Mouse (Mus musculus) brain, adult 2 months (tissue): ENCODE results near the gene Bmper.
A peak's percentile ranks its signal among the peaks of the same experiment; 100 is the strongest.

Experiments
- DNase-seq: peaks from one replicate; pipeline ENCODE4 v3.0.0; 2011; ENCODE audit warnings: low read depth, low spot score

Gene Bmper

DNA sequence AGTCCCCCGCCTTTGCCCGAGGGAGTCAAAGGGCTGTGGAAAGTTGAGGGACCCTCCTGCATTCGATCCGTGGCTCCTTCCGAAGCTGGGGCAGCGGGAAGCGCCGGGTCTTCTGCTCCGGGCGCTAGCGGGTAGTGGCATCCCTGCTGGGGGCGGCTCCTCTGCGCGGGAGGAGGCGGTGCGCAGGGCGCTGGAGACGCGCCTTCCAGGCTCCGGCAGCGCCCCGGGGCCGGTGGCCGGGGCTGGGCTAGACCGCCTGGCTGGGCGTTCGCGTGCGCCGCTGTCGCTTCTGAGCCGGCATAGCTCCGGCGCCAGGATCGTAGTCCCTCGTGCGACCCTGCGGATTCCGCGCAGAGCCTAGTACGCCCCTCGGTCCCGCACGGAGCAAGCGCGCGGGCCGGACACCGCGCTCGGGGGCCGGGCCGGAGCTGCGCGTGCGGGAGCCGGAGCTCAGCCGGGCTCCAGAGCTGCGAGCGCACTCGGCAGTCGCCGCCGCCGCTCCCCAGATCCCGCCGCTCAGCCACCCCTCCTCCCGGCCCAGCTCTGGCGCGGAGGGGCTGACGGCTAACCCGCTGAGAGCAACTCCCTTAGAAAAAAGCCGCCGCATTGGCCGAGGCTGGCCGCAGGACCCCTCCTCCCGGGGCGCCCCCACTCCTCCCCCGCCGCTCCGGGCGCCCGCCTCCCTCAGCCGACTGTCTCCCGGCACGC lies at the start of gene Bmper:
TSS of gene Bmper (plus strand) at position 236 of the 708 bp plus-strand sequence.
- DNase-seq = peak; percentile 71

DNA sequence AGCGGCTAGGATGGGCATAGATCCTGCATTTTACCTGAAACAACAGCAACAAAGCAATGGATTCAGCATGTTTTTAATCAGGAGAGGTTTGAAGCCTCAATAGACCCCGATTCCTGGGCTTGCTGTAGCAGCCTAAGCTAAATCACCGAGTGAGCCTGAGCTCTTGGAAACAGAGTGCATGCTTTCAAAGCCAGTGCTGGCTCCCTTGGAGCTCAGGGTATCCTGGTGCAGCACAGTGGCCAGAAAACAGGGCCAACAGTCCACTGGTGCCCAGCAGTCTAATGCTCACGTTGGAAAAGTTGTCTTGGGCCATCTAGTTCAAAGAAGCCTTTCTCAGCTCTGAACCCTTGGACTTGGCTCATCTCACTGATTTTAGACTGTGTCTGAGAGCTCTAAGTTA lies 45.4 kb upstream of the Bmper start:
- DNase-seq = no peak

DNA sequence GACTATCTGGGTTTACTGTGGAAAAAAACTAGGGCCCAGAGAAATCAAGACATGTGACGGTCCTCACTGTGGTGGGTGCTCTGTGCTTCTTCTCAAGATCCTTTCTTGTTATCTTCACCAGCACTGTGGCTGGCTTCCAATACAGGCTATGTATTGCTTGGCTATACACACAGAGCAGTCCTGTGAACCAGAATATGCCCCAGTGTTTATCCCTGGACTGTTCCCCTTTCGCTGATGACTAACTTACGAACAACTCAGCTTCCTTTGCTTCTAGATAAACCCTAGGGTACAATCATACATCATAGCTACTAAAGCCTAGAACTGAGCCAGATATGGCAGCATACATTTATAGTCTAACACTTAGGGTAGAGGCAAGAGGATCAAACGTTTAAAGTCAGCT lies 35.7 kb upstream of the Bmper start:
- no peak for DNase-seq

DNA sequence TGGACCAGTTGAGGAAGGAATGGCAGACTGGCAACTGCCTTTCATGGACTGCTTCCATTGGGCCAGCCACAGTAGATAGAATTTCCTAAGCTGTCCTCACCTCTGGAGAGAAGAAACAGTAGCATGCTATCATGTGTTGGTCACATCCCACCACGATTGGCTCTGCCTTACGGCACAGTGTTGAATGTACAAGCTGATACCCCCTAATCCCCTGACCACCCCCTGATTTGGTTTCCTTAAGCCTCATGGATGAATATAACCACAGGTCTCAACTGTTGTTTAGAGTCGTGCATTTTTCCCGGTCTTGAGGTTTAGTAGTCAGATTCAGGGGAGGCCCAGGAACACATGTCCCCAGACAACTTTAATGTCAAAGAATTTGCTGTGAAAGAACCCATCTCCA lies 34.7 kb upstream of the Bmper start:
- no peak for DNase-seq

DNA sequence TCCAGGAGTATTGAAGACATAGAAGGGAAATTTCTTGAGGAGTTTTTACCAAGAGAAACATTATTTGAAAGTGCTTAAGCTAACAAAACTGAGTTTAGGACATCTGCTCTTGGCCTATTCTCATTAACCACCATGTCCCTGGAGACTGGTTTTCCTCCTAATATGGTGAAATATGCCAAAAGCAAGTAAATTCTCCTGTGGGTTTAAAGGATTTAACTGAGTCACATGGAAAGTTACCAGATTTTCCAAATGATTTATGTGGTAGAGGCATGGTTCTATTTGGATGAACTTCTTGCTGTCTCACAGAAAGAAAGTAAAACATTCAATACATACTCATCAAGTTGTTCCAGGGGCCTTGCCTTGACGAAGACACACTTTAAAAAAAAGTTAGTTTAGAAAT lies 31.9 kb upstream of the Bmper start:
- DNase-seq = no peak

DNA sequence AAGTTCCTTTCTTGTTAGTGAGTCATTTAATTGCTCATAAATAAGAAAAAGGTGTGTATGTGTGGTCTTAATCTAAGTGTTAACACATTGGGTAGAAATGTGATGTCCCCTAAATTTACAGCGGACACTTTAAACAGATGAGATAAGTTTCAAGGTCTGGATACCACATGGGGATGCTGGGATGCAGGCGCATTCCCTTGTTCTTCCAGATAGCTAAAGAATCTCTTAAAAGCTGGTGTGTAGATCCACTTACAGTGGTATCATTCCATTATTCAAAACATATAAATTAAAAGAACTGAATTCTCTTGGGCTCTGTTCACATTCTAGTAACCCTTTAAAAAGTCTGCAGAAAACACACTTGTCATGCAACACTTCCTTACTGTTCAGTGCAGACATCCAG lies 31.4 kb upstream of the Bmper start:
- no peak for DNase-seq

DNA sequence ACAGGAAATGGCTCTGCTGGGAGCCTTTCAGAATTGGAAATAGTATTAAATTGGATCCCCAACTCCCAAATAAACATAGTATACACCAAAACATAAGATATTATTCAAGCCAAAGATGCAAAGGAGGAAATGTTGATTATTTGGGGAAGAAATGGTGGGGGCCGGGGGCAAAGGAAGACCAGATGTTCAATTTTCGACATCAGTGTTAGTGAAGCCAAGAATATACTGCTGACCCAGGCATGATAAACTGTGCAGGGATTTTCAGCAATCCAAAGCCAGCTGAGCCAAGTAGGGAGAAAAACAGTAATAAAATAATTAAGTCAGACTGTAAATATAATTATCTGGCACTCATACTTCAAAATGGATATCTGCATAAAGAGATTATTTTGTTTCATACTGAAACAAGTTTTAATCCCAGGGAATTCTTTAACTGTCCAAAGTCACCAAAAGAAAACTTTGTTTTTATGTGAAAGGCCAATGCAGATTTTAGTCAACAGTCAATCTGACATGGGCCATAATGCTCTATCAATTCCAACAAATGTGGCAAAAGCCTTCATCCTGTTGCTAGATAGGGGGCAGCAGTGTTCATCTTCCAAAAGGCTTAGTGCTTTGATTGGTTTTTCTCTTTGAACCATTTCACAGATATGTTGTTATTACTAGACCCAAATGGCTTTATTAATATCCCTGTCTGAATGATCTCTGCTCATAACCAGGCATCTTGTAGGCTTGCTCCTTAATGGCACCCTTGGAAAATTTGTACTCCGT lies 30.1 kb upstream of the Bmper start:
- no peak for DNase-seq

DNA sequence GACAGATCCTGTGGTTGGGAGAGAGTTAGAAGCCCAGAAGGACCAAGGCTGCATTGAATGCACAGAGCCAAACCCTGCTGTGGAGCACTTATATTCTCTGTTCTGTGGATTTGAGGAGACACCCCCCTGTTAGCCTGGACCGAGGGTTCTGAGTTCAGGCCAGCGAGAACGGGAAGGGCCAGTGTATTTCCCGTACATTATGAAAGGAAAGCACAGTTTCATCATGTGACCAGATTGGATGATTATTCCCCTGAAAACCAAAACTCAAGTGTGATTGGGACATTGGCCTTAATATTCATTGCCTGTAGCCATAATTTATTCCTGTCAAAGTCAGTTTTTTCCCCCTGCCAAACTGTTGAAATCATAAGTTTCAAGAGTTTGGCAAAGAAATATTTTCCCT lies 23.9 kb upstream of the Bmper start:
- no peak for DNase-seq

DNA sequence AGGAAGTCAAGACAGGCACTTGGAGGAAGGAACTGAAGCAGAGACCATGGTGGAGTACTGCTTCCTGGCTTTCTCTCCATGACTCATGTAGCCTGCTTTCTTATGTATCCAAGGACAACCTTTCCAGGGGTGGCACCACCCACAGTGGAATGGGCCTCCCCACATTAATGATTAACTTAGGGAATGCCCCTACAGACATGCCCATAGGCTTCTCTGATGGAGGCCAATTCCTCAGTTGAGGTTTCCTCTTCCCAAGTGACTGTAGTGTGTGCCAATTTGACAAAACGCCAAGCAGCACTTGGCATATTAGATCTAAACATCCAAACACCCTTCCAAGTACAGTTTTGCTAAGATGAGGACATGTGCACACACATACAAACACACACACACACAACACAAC lies 23.0 kb upstream of the Bmper start:
- DNase-seq = peak; percentile 7

DNA sequence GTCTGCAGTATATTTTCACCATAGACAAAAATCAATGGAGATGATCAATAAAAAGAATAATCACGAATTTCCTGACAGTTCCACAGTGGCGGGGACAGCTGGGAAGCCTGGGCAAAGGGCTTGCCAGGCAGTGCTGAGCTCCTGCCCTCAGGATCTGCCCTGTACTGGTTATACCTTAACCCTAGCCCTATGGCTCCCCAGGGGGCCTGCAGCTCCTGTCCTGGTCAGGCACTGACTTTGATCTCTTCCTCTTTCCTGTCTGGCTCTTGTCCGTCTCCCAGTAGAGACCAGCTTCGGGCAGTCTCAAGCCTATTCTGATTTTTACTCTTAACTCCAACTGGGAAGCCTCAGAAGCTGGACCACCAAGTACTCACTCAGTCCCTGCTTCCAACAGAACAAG lies 22.0 kb upstream of the Bmper start:
- DNase-seq = no peak

DNA sequence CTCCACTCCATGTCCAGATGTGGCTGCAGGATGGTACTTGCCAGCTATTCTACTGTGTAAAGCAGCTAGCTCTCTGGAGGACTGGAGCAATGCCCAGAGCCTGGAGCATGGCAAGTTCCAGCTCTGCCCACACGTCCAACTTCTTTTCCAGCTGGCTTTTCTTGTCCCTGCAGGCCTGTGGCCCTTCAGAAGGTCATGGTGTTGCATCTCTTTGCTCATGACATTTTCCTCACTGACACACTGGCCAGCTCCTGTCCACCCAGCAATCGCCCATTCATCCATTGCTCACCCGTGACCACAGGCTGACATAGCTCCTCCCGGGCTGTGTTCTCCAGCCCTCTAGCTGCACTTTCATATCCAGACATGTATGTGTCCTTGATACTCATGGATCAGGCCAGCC lies 20.4 kb upstream of the Bmper start:
- DNase-seq = no peak

DNA sequence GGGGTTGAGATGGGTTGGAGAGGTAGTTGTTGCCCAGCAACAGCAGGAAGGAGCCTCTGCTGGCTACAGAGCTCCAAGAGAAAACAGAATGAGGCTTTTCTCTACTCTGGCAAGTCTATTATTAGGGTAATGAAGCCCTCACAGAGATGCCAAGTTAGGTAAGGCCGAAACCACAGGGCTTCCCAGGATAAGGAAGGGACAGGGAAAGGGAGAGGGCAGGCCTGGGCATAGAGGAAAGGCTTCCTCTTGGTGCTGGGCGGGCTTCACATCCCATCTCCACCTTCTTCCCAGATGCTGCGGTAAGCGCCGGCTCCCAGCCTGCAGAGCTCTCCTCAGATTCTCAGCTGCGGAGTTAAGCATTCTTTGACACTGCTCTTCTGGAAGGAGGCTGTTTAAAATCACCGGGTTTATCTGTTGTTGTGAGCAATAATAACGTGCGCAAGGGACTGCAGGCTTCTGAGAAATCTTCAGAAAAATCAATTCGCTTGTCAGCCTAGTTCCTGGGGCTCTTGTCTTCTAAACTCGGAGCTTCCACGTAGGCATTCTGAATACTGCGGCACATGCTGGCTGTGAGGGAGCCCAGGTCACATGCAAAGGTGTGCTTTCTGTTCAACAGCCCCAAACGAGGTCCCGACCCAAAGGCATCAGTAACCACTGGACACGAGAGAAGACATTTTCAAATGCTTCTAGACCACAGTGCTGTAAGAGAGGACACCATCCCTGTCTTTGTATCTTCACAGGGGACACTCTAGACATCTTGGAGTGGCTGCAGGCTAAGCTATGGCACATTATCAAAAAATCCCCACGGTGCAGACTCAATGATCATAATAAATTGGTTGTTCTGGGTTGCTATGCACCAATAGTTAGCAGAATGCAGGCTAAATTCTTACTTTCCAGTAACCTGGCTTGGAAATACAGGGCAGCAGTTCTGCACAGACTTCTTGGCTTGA lies 18.3 kb upstream of the Bmper start:
- DNase-seq = peak; percentile 62

DNA sequence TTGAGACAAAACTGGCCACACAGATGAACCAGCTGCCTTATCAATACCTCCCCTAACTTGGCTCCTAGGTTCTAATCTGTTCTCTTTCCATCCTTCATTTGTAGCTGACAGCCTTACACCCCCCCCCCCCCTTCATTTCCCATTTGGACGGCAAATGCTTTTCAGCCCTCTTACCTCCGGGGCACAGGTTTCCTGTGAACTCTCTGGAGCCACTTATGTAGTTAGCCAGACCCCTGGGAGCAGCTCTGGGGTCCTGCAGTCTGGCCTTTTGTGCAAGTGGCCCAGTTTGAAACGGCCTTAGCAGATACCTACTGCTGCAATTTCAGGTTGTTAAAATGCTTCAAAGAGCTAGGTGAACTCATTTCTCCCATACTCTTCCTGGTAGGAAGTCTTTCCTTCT lies 17.6 kb upstream of the Bmper start:
- DNase-seq = no peak

DNA sequence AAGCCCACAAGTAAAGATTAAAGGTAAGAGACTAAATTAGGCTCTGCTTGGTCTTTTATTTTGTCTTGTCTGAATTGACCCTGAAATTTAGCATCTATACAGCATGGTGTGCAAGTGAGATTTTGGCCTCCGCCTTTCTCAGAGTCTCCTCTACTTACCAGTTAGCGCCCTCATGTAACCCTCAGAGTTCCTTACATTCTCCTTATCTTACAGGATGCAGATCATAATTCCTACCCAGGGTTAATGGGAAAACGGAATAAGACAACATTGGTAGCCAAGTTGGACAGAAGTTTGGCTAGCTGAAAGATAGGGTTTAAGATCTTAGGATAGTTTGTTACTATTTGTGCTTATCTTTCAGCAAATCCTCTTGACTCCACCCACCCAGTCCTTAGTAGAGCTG lies 17.1 kb upstream of the Bmper start:
- no peak for DNase-seq

DNA sequence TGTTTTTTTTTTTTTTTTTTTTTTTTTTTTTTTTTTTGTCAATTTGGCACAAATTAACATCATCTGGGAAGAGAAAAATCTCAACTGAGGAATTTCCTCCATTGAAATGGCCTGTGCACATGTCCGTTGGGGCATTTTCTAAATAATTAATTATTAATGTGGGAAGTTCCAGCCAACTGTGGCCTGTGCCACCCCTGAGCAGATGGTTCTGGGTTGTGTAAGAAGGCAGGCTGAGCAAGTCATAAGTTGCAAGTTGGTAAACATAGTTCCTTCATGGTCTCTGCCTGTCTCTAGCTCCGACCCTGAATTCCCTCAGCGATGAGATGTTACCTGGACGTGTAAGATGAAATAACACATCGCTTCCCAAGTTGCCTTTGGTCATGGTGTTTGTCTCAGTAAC lies 16.7 kb upstream of the Bmper start:
- DNase-seq = no peak

DNA sequence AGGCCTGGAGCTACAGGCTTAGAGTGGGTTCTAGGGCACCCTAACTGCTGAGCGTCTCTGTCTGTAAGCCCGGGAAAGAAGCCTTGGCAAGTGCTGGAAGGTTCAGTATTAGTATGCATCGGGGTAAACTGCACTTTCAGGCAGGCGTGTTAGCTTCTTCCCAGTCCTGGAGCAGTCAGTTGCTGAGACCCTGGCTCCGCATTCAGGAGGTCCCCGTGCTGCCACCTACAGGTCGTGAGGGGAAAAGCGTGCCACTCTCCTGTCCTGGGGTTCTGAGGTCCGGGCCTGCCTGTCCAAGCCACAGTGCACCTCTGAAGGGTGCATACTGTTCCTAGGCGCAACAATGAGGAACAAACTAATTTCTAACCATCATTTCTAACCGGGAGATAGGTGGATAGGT lies 10.6 kb upstream of the Bmper start:
- peak; percentile 78 for DNase-seq

DNA sequence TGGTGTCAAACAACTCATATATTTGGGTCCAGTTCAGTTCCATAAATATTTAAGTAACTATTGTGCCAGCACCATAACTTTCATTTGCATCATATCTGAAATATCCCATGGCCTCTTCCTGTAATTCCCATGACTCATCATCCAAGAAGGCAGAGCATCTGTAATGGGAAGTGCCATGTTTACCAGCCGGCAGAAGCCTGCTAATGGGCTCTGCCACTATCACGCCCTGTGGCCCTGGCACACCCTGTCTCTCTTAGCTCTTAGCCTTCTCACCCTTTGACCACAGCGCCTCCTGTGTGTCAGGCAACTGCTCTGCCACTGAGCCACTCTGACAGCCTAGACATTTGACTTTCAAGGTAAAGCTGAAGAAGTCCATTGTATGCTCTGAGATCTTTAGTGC lies 3.1 kb upstream of the Bmper start:
- peak; percentile 16 for DNase-seq

DNA sequence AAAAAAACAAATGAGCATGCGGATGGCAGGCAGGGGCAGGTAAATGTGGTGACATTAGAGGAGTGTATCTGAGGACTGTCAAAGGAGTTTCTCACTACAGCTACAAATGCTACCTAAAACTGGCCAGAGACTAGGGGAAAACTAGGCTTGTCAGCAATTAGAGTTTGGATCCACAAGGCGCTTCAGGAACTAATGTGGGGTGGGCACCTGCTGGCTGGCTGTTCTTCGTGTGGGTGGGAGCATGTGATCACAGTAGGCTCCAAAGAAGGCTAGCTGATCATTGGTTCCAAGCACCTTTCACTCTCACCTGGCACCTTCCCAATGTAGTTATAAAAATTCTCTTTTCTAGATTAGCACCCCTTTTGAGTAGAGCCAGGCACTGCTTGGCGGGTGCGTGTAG lies 900 bp upstream of the Bmper start:
- DNase-seq = peak; percentile 51

DNA sequence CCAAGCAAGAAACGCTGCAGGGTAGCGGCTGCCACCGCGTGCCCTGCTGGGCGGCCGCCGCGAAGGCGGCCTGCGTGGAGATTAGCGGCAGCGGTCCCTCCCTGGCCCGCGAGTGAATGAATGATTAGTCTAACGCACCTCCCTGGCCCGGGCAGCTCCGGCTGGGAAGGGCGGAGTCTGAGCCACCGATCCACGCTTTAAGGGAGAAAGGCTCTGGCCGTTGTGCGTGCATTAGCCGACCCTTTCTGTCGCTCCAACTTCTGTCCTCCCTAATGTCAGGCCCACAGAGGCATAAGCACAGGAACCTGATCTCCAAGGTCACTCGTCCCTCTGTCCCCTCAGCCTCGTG lies 410 bp upstream of the Bmper start:
- DNase-seq = peak; percentile 43

DNA sequence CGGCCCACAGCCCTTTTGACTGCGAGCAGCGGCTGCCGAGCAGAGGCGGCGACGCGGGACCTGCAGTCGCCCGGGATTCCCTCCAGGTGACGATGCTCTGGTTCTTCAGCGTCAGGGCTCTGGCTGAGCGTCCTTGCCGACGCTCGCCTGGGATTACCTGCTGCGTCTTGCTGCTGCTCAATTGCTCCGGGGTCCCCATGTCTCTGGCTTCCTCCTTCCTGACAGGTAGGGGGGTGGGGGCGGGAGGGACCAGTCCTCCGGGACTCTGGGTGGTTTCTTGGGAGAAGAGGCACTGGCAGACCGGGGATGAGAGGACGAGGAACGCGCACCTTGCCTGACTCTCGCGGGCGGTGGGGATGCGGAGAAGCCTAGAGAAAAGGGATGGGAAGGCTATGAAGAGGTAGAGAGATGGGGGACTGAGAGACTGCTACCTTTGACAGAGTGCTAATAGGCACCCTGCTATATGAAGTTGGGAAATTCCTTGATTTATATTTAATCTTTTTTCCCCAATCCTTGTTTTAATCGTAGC lies 737 bp downstream of the Bmper start:
- DNase-seq = no peak

DNA sequence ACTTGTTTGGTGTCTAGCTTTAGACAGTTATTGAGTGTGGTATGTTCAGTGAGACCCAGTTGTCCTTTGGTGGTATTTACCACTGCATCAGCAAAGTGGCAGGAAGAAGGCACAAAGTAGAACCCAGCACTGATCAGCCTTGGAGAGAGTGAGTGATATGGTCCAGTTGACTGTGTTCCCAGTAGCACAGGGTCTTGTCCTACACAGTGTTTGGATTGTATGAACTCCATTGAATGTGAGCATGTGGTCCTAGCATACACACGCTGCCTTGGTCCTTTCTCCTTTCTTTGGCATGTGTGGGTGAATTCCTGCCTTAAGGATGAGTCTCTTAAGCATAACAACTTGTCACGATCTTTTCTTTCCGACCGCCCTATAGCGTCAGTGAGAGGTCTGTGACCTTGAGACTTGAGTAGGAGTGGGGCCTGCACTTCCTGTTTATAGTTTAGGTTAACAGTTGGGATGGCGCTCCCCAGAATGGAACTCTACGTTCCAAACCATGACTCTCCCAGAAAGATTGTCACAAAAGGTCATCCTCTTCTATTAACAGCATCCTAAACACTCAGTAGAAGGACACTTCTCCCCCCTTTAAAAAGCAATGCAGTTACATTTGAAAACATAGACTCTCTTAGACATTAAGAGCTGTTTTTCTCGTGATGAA lies 10.7 kb downstream of the Bmper start:
- DNase-seq = no peak
